Mouse (Mus musculus) forebrain, postnatal 0 days (tissue): ENCODE data around the gene 1700003E16Rik. TPM values are rescaled to one million over a fixed set of nuclear protein-coding genes. Genes with fewer than 3 reads are reported as not detected.

Experiments used
- ATAC-seq: fragments of 200-750 bp; cut with Nextera tagmentation; 2 replicates; pipeline ENCODE4 v1.8.0; 2017; ENCODE audit warnings: mild to moderate bottlenecking, moderate library complexity
- DNase-seq: peaks from one replicate; pipeline ENCODE4 v3.0.0-alpha.2; 2015
- H3K27ac ChIP-seq: fragments of 300-500 bp; sonication (generic); 2 replicates; pipeline ENCODE4 v1.5.1; 2014; ENCODE audit warnings: low read depth, mild to moderate bottlenecking, antibody characterized with exemption, low read length, moderate library complexity, mixed read lengths
- H3K27me3 ChIP-seq: fragments of 300-500 bp; sonication (generic); 2 replicates; pipeline ENCODE4 v1.6.1; 2014; ENCODE audit warnings: mild to moderate bottlenecking, low read length, mixed read lengths; ENCODE audit not compliant: insufficient read depth
- H3K36me3 ChIP-seq: fragments of 300-500 bp; sonication (generic); 2 replicates; pipeline ENCODE4 v1.6.1; 2014; ENCODE audit warnings: mild to moderate bottlenecking, moderate library complexity; ENCODE audit not compliant: insufficient read depth
- H3K4me1 ChIP-seq: fragments of 300-500 bp; sonication (generic); 2 replicates; pipeline ENCODE4 v1.6.1; 2014; ENCODE audit warnings: antibody characterized with exemption; ENCODE audit not compliant: insufficient read depth
- H3K4me2 ChIP-seq: fragments of 300-500 bp; sonication (generic); 2 replicates; pipeline ENCODE4 v1.6.1; 2014; ENCODE audit warnings: low read depth, mild to moderate bottlenecking, moderate library complexity
- H3K4me3 ChIP-seq: fragments of 300-500 bp; sonication (generic); 2 replicates; pipeline ENCODE4 v1.5.1; 2014; ENCODE audit warnings: low read depth, low read length, mixed read lengths
- H3K9ac ChIP-seq: fragments of 300-500 bp; sonication (generic); 2 replicates; pipeline ENCODE4 v1.6.1; 2014; ENCODE audit warnings: mild to moderate bottlenecking
- H3K9me3 ChIP-seq: fragments of 300-500 bp; sonication (generic); 2 replicates; pipeline ENCODE4 v1.6.1; 2016; ENCODE audit warnings: low read length
- CTCF ChIP-seq: sonication (generic); IDR thresholded peaks from 2 replicates; pipeline ENCODE4 v1.5.1; 2016; ENCODE audit warnings: antibody characterized with exemption, control low read depth, low read depth
- WGBS: fragments of 180-500 bp; shearing (Covaris S2); extraction: QIAGEN DNeasy Blood & Tissue Kit; methylation state at CpG from one replicate; pipeline ENCODE4 v1.1.7; 2014; 5-methylcytosine and 5-hydroxymethylcytosine counted together
- polyA plus RNA-seq: library from polyadenylated mRNA; unstranded; fragments of >200 nt; fragmentation: Nextera tagmentation; extraction: Ambion mirVana; gene quantifications from 2 replicates; pipeline ENCODE4 v1.2.1, GENCODE M21; 2015
- total RNA-seq: library from RNA; depleted of rRNA; stranded (reverse); fragments of >200 nt; gene quantifications from 2 replicates; pipeline ENCODE4 v1.2.3, GENCODE M21; 2014

1700003E16Rik gene
- total and polyA plus RNA-seq, 2 experiments from 2014 or later, result 17.0 to 18.3 TPM

GRCm38 (mm10) chr6:83142886-83143285 is 13.3 kb upstream of the 1700003E16Rik start:
- Histone ChIP-seq H3K4me1 (no peaks in the 10 kb centered on the region), H3K27me3 (peaks cover 4% of the 10 kb centered on the region), H3K4me2 (peak overlapping the region; percentile 66; the same call in 1 of the 2 replicates), H3K27ac (no peak overlapping the region), H3K9me3 (no peaks in the 10 kb centered on the region), H3K9ac (no peak overlapping the region), H3K4me3 (no peak overlapping the region), H3K36me3 (no peaks in the 10 kb centered on the region)
- no peak for DNase-seq
- 61% methylated on average over 11 of the region's 11 CpGs for WGBS
- ATAC-seq, result no peak
- TF ChIP-seq CTCF, result no peak

GRCm38 (mm10) chr6:83145209-83145608 is 11.0 kb upstream of the 1700003E16Rik start:
- Histone ChIP-seq H3K36me3 (no peaks in the 10 kb centered on the region), H3K9ac (no peak overlapping the region), H3K27me3 (peaks cover 4% of the 10 kb centered on the region), H3K27ac (no peak overlapping the region), H3K4me2 (no peak overlapping the region), H3K4me1 (no peaks in the 10 kb centered on the region), H3K9me3 (no peaks in the 10 kb centered on the region), H3K4me3 (no peak overlapping the region)
- WGBS, result 88% methylated on average over 2 of the region's 2 CpGs
- no peak for TF ChIP-seq CTCF
- no peak for ATAC-seq
- no peak for DNase-seq

GRCm38 (mm10) chr6:83145805-83146204 is 10.4 kb upstream of the 1700003E16Rik start:
- H3K9me3 ChIP-seq, result no peaks in the 10 kb centered on the region
- no peak overlapping the region for H3K4me3 ChIP-seq
- no peak for ATAC-seq
- TF ChIP-seq CTCF, result no peak
- no peaks in the 10 kb centered on the region for H3K4me1 ChIP-seq
- H3K9ac ChIP-seq, result no peak overlapping the region
- H3K27ac ChIP-seq, result no peak overlapping the region
- peaks cover 4% of the 10 kb centered on the region for H3K27me3 ChIP-seq
- no peak overlapping the region for H3K4me2 ChIP-seq
- no peak for DNase-seq
- H3K36me3 ChIP-seq, result no peaks in the 10 kb centered on the region
- 76% methylated on average over 9 of the region's 9 CpGs for WGBS

DNA sequence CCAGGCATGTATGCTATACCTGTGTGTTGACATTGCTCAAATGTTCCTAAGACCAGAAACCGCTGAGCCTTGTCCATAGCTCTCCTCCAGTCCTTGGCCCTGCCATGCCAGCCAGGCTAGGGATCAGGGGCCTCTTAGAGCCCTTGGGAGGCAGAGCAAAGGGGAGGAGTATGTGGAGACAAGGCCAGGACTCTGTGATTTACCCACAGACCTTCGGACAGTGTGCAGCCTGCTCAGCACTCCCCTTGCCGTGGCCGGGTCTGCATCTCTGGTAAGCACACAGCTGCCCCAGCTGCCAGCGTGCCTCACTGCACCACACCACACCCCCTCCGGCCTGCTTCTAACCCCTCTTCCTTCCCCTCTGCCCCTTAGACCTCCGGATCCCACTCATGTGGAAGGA is 8.9 kb upstream of the 1700003E16Rik start:
- 54% methylated on average over 7 of the region's 7 CpGs for WGBS
- 0 out of 2 replicates have a peak, but pooled peaks cover 2% of the 10 kb centered on the region for H3K36me3 ChIP-seq
- H3K4me1 ChIP-seq, result no peaks in the 10 kb centered on the region
- no peak for ATAC-seq
- H3K27ac ChIP-seq, result no peak overlapping the region
- no peaks in the 10 kb centered on the region for H3K27me3 ChIP-seq
- no peak for TF ChIP-seq CTCF
- no peak for DNase-seq
- no peak overlapping the region for H3K9ac ChIP-seq
- H3K4me3 ChIP-seq, result no peak overlapping the region
- H3K9me3 ChIP-seq, result no peaks in the 10 kb centered on the region
- H3K4me2 ChIP-seq, result no peak overlapping the region

DNA sequence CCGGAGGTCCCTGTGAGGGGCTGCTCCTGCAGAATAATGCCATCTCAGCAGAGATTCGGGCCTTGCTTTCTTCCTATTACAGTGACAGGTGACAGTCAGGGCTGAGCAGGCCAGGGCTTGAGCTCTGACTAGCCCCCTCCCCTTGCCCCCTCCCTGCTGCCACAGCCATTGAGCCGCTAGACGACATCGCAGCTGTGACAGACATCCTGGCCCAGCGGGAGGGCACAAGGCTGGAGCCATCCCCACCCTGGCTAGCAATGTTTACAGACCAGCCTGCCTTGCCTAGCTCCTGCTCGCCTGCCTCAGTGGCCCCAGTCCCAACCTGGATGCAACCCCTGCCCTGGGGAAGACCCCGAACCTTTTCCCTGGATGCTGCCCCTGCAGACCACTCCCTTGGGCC is 4.5 kb upstream of the 1700003E16Rik start:
- WGBS, result 31% methylated on average over 8 of the region's 8 CpGs
- no peak for DNase-seq
- Histone ChIP-seq H3K36me3 (0 out of 2 replicates have a peak, but pooled peaks cover 12% of the 10 kb centered on the region), H3K27me3 (no peaks in the 10 kb centered on the region), H3K9ac (no peak overlapping the region), H3K4me1 (0 out of 2 replicates have a peak, but pooled peaks cover 8% of the 10 kb centered on the region), H3K4me2 (no peak overlapping the region), H3K27ac (no peak overlapping the region), H3K9me3 (no peaks in the 10 kb centered on the region), H3K4me3 (no peak overlapping the region)
- no peak for TF ChIP-seq CTCF
- no peak for ATAC-seq

DNA sequence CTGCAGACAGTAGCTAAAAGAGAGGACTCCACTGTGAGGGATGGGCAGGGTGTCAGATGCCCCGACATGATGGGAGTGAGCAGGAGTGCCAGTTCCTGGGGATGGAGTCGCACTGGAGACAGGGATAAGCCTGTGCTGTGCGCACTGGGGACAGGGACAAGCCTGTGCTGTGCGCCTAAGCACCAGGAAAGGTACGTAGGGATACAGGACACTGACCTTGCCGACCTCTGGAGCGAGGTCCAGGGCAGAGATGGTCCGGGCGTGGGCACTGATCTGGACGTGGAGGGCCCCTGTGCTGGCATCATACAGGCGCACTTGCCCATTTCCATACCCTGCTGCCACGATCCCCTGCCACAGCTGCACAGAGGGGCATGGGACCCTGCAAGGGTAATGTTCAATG is 3.2 kb upstream of the 1700003E16Rik start:
- ATAC-seq (no peak), DNase-seq (no peak)
- H3K4me3 ChIP-seq, result no peak overlapping the region
- H3K4me2 ChIP-seq, result no peak overlapping the region
- H3K27ac ChIP-seq, result no peak overlapping the region
- TF ChIP-seq CTCF, result no peak
- no peaks in the 10 kb centered on the region for H3K9me3 ChIP-seq
- WGBS, result 87% methylated on average over 12 of the region's 12 CpGs
- H3K4me1 ChIP-seq, result 0 out of 2 replicates have a peak, but pooled peaks cover 8% of the 10 kb centered on the region
- 0 out of 2 replicates have a peak, but pooled peaks cover 12% of the 10 kb centered on the region for H3K36me3 ChIP-seq
- H3K9ac ChIP-seq, result no peak overlapping the region
- H3K27me3 ChIP-seq, result no peaks in the 10 kb centered on the region

GRCm38 (mm10) chr6:83153485-83153884 is 2.7 kb upstream of the 1700003E16Rik start:
- 0 out of 2 replicates have a peak, but pooled peaks cover 8% of the 10 kb centered on the region for H3K4me1 ChIP-seq
- no peak overlapping the region for H3K4me2 ChIP-seq
- DNase-seq, result no peak
- H3K36me3 ChIP-seq, result 0 out of 2 replicates have a peak, but pooled peaks cover 12% of the 10 kb centered on the region
- WGBS, result 80% methylated on average over 5 of the region's 5 CpGs
- no peak for TF ChIP-seq CTCF
- H3K27ac ChIP-seq, result no peak overlapping the region
- no peak overlapping the region for H3K4me3 ChIP-seq
- H3K9ac ChIP-seq, result no peak overlapping the region
- no peaks in the 10 kb centered on the region for H3K9me3 ChIP-seq
- ATAC-seq, result no peak
- no peaks in the 10 kb centered on the region for H3K27me3 ChIP-seq
